Mouse (Mus musculus) testis, adult 2 months (tissue): ENCODE data around the gene Zfp592. TPM values are rescaled to one million over a fixed set of nuclear protein-coding genes. Genes with fewer than 3 reads are reported as not detected.

Source experiments
- H3K27ac ChIP-seq: fragments of 200-500 bp; 2 replicates; pipeline ENCODE4 v1.5.1; 2012; ENCODE audit warnings: low read depth, low read length; ENCODE audit not compliant: control insufficient read depth, insufficient read depth
- H3K27me3 ChIP-seq: fragments of 200-500 bp; 2 replicates; pipeline ENCODE4 v1.6.1; 2012; ENCODE audit warnings: mild to moderate bottlenecking, low read length, moderate library complexity; ENCODE audit not compliant: control insufficient read depth, insufficient read depth
- H3K36me3 ChIP-seq: fragments of 200-500 bp; 2 replicates; pipeline ENCODE4 v1.6.1; 2012; ENCODE audit warnings: mild to moderate bottlenecking, low read length; ENCODE audit not compliant: control insufficient read depth, insufficient read depth
- H3K4me1 ChIP-seq: fragments of 200-500 bp; 2 replicates; pipeline ENCODE4 v1.6.1; 2012; ENCODE audit warnings: low read length; ENCODE audit not compliant: control insufficient read depth, insufficient read depth
- H3K4me3 ChIP-seq: fragments of 200-500 bp; 2 replicates; pipeline ENCODE4 v1.5.1; 2012; ENCODE audit warnings: low read depth, mild to moderate bottlenecking, low read length, moderate library complexity, mixed read lengths; ENCODE audit not compliant: control insufficient read depth
- CTCF ChIP-seq: fragments of 200-500 bp; IDR thresholded peaks from 2 replicates; pipeline ENCODE4 v1.5.1; 2012; ENCODE audit warnings: low read depth, mild to moderate bottlenecking, inconsistent platforms, low read length, moderate library complexity; ENCODE audit not compliant: control insufficient read depth, insufficient read depth, insufficient replicate concordance
- POLR2A ChIP-seq: fragments of 200-500 bp; IDR thresholded peaks from 2 replicates; pipeline ENCODE4 v1.6.1; 2012; ENCODE audit warnings: low read depth, mild to moderate bottlenecking, inconsistent platforms, low read length, moderate library complexity; ENCODE audit not compliant: control insufficient read depth
- polyA plus RNA-seq: library from polyadenylated mRNA; depleted of rRNA; stranded (reverse); fragments of >200 nt; gene quantifications from 2 replicates; pipeline ENCODE4 v1.2.3, GENCODE M21; 2012

The Zfp592 gene
- polyA plus RNA-seq, 1 experiment: 16.4 TPM

DNA sequence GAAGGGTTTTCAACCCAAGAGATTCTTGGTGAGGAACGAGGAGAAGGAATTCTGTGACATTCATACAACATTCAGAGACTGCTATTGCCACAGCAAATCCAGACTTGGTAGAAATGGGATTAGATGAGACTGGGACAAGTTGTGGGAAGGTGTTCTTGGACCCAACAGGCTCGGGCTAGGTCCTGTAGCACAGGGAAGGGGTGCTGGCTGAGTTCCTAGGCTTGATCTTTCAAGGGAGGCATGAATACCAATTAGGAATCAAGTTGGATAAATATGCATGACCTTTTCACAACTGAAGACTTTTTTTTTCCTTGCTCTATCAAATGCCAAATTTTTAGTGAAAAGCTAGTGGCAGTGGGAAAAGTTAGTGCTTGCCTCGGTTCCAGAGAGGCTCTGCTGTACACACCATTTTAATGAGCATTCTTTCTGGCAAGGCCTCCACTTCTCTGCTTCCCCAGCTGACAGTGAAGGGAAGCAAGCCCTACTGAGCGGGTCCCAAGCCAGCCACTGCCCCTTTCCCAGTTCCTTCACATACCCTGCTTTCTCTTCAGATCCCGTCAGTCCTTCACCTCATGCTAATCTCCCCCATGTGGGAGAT is 49.6 kb downstream of the Zfp592 start:
- Histone ChIP-seq H3K4me1 (no peaks in the 10 kb centered on the region), H3K4me3 (no peak overlapping the region), H3K27me3 (no peaks in the 10 kb centered on the region), H3K27ac (no peak overlapping the region), H3K36me3 (peaks cover 3% of the 10 kb centered on the region)
- TF ChIP-seq CTCF: no peak
- no peak for TF ChIP-seq POLR2A

DNA sequence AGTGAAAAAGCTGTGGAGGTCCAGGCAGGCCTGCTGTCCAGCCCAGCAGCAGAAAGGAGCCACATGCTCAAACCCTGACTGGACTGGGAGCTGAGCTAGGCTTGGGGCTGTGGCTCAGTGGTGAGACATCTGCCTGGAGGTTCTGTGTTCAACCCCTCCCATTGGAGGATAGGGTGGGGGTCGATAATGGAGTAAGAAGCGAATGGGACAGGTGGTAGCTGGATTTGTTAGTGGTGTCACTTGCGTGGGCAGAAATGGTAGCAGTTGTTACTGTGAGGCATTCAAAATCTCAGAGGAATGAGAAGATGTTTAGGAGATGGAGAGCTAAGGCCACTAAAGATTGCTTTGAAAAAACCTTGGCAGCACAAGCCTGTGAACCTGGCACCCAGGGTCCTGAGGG is 54.4 kb downstream of the Zfp592 start:
- Histone ChIP-seq H3K27ac (no peak overlapping the region), H3K4me1 (no peaks in the 10 kb centered on the region), H3K4me3 (no peak overlapping the region), H3K27me3 (no peaks in the 10 kb centered on the region), H3K36me3 (no peaks in the 10 kb centered on the region)
- TF ChIP-seq POLR2A (no peak), CTCF (no peak)

DNA sequence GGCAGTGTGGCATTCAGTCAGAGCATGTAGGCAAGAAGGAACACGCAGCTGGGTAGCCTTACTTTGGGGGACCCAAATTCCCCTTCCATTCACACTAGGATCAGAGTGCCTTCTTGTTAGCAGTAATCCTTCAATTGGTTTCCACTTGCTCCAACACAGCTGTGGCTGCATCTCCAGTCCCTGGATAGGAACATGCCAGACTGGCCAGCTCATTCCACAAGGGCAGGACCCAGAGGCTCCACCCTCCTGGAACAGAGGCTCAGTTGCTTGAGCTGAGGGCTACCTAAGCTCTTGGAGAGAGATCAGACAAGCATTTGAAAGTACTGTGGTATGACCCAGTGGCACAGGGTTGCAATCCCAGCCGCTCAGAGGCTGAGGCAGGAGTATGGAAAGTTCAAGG is 55.0 kb downstream of the Zfp592 start:
- no peak for TF ChIP-seq POLR2A
- TF ChIP-seq CTCF: no peak
- Histone ChIP-seq H3K4me3 (no peak overlapping the region), H3K4me1 (no peaks in the 10 kb centered on the region), H3K27me3 (no peaks in the 10 kb centered on the region), H3K27ac (no peak overlapping the region), H3K36me3 (no peaks in the 10 kb centered on the region)

DNA sequence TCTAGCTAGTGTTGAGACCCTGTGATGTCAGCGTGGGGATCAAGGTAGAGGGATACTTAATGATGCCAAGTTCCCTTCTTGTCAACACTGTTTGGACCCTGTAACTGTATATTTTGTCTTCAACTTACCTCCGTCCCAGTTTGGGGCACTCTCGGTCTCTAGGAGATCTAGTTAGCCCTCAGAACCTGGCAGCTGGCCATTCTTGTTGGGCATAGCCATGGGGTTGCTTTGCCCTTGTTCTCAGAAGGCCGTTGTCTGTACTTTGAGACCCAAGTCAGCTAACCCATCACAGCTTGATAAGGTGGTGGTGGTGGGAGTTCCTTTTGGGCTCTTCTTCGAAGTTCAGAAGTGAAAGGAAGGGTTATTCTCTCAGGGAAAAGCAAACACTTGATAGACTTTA is 56.5 kb downstream of the Zfp592 start:
- TF ChIP-seq CTCF: no peak
- no peak for TF ChIP-seq POLR2A
- Histone ChIP-seq H3K4me1 (no peaks in the 10 kb centered on the region), H3K36me3 (no peaks in the 10 kb centered on the region)

DNA sequence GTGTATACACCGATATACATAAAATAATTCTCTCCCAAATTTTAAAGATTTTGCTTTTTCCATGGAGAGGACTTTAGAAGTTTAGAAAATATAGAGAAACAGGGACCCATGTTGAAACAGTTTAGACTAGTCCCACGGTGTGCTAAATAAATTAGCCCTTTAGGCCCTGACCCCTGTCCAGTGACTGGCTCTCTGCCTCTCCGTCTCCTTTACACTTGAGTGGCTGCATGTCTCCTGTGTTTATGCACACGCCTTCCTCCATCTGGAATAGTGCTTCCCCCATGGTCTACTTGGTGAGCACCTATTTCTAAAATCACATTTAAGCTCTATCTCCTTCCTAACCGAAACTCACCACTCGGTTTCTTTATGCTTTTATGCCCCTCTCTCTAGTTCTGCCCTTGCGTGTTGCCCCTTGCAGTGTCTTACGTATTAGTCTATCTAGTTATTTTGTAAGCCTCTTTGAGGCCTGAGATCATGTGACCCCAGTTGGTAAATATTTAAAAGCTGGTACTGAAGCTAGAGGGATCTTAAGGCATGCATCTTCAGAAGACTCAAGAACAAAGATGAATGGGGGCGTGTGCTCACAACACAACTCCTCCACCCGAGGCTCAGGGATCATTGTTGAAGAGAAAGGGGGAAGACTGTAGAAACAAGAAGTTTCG is 62.4 kb downstream of the Zfp592 start:
- Histone ChIP-seq H3K4me3 (no peak overlapping the region), H3K27ac (no peak overlapping the region), H3K4me1 (peaks cover 4% of the 10 kb centered on the region; the same call in 1 of the 2 replicates), H3K27me3 (no peaks in the 10 kb centered on the region), H3K36me3 (no peaks in the 10 kb centered on the region)
- TF ChIP-seq CTCF (no peak), POLR2A (no peak)

More for the DNA sequence above, 56.5 kb downstream of the Zfp592 start:
- H3K4me3 ChIP-seq: no peak overlapping the region
- no peak overlapping the region for H3K27ac ChIP-seq
- H3K27me3 ChIP-seq: no peaks in the 10 kb centered on the region

DNA sequence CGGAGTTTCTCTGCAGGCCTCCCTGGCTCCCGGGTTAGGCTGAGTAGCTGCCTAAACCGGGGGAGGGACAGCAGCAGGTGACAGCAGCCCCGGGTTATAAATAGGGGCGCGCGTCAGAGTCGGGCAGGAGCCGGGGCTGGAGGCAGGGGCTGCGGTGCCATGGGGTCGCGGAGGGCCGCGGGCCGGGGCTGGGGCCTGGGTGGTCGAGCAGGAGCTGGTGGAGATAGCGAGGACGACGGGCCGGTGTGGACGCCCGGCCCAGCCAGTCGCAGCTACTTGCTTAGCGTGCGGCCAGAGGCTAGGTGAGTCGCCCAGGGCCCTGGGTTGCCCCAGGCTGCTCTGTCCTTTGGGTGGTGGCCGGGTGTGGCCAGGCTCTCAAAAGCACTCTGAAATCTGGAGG is 64.0 kb downstream of the Zfp592 start, which contains the start of gene Alpk3:
Gene Alpk3 (plus strand): TSS at position 130 of the 400 bp plus-strand sequence.
- Histone ChIP-seq H3K4me3 (no peak within 1 kb of the TSS), H3K4me1 (peaks cover 4% of the 10 kb centered on the region; the same call in 1 of the 2 replicates), H3K27me3 (no peaks in the 10 kb centered on the region), H3K36me3 (no peaks in the 10 kb centered on the region), H3K27ac (no peak within 1 kb of the TSS)
- TF ChIP-seq POLR2A (no peak), CTCF (no peak)

DNA sequence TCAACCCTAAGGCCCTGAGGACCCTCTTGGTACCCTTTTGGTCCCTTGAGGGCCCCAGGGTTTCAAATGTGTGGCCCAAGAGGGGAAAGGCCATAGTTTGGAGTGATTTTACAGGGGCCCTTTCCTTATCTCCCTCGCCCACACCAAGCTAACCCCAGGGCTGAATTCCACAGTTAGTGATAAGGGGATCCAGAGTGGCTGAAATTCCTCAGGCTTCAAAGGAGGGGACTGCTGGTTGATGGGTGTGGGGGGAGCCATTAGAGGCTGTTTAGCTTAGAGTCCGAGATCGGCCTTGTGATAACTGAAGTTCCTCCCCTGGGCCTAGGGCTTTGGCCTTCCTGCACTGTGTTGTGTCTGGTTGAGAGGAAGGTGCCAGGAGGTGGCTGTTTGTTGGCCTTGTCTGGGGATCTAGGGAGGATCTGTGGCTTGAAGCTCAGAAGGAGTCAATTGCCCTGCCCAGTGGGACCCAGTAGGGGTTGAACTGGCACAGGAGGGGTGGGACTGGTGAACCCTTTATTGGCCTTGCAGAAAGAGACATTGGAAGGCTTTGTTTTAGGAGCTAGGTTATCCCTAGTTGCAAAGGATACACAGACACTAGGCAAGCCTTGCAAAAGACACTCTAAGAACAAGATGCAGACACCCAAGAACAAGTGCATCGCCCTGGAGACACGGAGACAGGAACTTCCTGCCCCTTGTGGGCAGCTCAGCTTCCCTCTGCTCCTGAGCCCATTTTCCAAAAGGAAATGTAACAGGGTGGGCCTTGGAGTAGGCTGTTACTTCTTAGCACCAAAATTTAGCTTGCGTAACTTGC is 64.6 kb downstream of the Zfp592 start:
- no peaks in the 10 kb centered on the region for H3K36me3 ChIP-seq
- TF ChIP-seq CTCF: no peak
- TF ChIP-seq POLR2A: no peak
- no peaks in the 10 kb centered on the region for H3K27me3 ChIP-seq
- no peak overlapping the region for H3K27ac ChIP-seq
- peaks cover 4% of the 10 kb centered on the region; the same call in 1 of the 2 replicates for H3K4me1 ChIP-seq
- H3K4me3 ChIP-seq: no peak overlapping the region
